Mouse (Mus musculus): ENCODE measurements around the gene Cnst. TPM values are rescaled to one million over a fixed set of nuclear protein-coding genes. Genes with fewer than 3 reads are reported as not detected.

Gene Cnst
- polyA plus RNA-seq, 2 experiments, result 9.5 to 10.2 TPM

- no peak for TF ChIP-seq CTCF (IDR thresholded peaks at IDR 0.05; ENCODE audit: low read depth)
- no peak for TF ChIP-seq EP300 (IDR thresholded peaks at IDR 0.05; ENCODE audit: low read depth)
- ATAC-seq (ENCODE audit: insufficient read depth) (no peak), DNase-seq (ENCODE audit: low read depth in 3 of 3, low spot score in 3 of 3) (no peak)
- Histone ChIP-seq H3K9me3 (ENCODE audit: control insufficient read depth, low read length) (no peaks in the 10 kb centered on the region), H3K27ac (no peak overlapping the region), H3K36me3 (replicated peaks; ENCODE audit: control insufficient read depth, insufficient read depth, low read depth) (no peaks in the 10 kb centered on the region), H3K4me2 (ENCODE audit: low read depth) (no peak overlapping the region), H3K4me3 (ENCODE audit: insufficient read depth in 1 of 2, low read depth in 2 of 2, low read length in 2 of 2) (no peak overlapping the region), H3K4me1 (replicated peaks; ENCODE audit: control insufficient read depth in 2 of 2, insufficient read depth in 2 of 2, low read length in 1 of 2) (peaks cover 5 to 6% of the 10 kb centered on the region in 2 experiments; a peak in 2 of 4 replicates), H3K27me3 (ENCODE audit: control insufficient read depth, insufficient read depth, low read length) (no peaks in the 10 kb centered on the region), H3K9ac (replicated peaks) (no peak overlapping the region)
- 71% methylated on average over 3 of the region's 3 CpGs for WGBS (ENCODE audit: insufficient replicate concordance)
Measured at GRCm38 (mm10) chr1:179519901-179520300, 26.3 kb upstream of the Cnst start.

GRCm38 (mm10) chr1:179539054-179539453 lies 7.1 kb upstream of the Cnst start:
- no peak for TF ChIP-seq CTCF (IDR thresholded peaks at IDR 0.05; ENCODE audit: low read depth)
- TF ChIP-seq EP300 (IDR thresholded peaks at IDR 0.05; ENCODE audit: low read depth), result no peak
- WGBS (ENCODE audit: insufficient replicate concordance), result 88% methylated on average over 3 of the region's 3 CpGs
- DNase-seq (ENCODE audit: low read depth in 3 of 3, low spot score in 3 of 3) (no peak), ATAC-seq (ENCODE audit: insufficient read depth) (no peak)
- H3K4me1 ChIP-seq (replicated peaks; ENCODE audit: control insufficient read depth in 2 of 2, insufficient read depth in 2 of 2, low read length in 1 of 2), result no peaks in the 10 kb centered on the region
- no peaks in the 10 kb centered on the region; the same call in 1 of the 2 replicates for H3K36me3 ChIP-seq (replicated peaks; ENCODE audit: control insufficient read depth, insufficient read depth, low read depth)
- H3K27me3 ChIP-seq (ENCODE audit: control insufficient read depth, insufficient read depth, low read length), result no peaks in the 10 kb centered on the region
- H3K4me3 ChIP-seq (ENCODE audit: insufficient read depth in 1 of 2, low read depth in 2 of 2, low read length in 2 of 2), result no peak overlapping the region
- no peaks in the 10 kb centered on the region for H3K9me3 ChIP-seq (ENCODE audit: control insufficient read depth, low read length)
- H3K4me2 ChIP-seq (ENCODE audit: low read depth), result no peak overlapping the region
- H3K27ac ChIP-seq, result no peak overlapping the region
- H3K9ac ChIP-seq (replicated peaks), result no peak overlapping the region

GRCm38 (mm10) chr1:179539887-179540286 lies 6.3 kb upstream of the Cnst start:
- no peak for ATAC-seq (ENCODE audit: insufficient read depth)
- no peaks in the 10 kb centered on the region; the same call in 1 of the 2 replicates for H3K36me3 ChIP-seq (replicated peaks; ENCODE audit: control insufficient read depth, insufficient read depth, low read depth)
- WGBS (ENCODE audit: insufficient replicate concordance), result 83% methylated on average over 3 of the region's 3 CpGs

GRCm38 (mm10) chr1:179541502-179541901 lies 4.7 kb upstream of the Cnst start:
- no peak overlapping the region for H3K4me3 ChIP-seq (ENCODE audit: insufficient read depth in 1 of 2, low read depth in 2 of 2, low read length in 2 of 2)
- no peaks in the 10 kb centered on the region for H3K9me3 ChIP-seq (ENCODE audit: control insufficient read depth, low read length)
- H3K9ac ChIP-seq (replicated peaks), result no peak overlapping the region
- H3K27ac ChIP-seq, result no peak overlapping the region
- no peak for DNase-seq (ENCODE audit: low read depth in 3 of 3, low spot score in 3 of 3)
- no peaks in the 10 kb centered on the region for H3K27me3 ChIP-seq (ENCODE audit: control insufficient read depth, insufficient read depth, low read length)
- H3K4me2 ChIP-seq (ENCODE audit: low read depth), result no peak overlapping the region
- H3K4me1 ChIP-seq (replicated peaks; ENCODE audit: control insufficient read depth in 2 of 2, insufficient read depth in 2 of 2, low read length in 1 of 2), result peaks cover 3 to 7% of the 10 kb centered on the region in 2 experiments; a peak in 3 of 4 replicates
- no peaks in the 10 kb centered on the region; the same call in 1 of the 2 replicates for H3K36me3 ChIP-seq (replicated peaks; ENCODE audit: control insufficient read depth, insufficient read depth, low read depth)
- 38% methylated on average over 3 of the region's 3 CpGs for WGBS (ENCODE audit: insufficient replicate concordance)
- no peak for ATAC-seq (ENCODE audit: insufficient read depth)
- no peak for TF ChIP-seq EP300 (IDR thresholded peaks at IDR 0.05; ENCODE audit: low read depth)
- peak; percentile 68 for TF ChIP-seq CTCF (IDR thresholded peaks at IDR 0.05; ENCODE audit: low read depth)

More at GRCm38 (mm10) chr1:179539887-179540286, 6.3 kb upstream of the Cnst start:
- TF ChIP-seq CTCF (IDR thresholded peaks at IDR 0.05; ENCODE audit: low read depth) (no peak), EP300 (IDR thresholded peaks at IDR 0.05; ENCODE audit: low read depth) (no peak)
- H3K27ac ChIP-seq, result no peak overlapping the region
- H3K4me3 ChIP-seq (ENCODE audit: insufficient read depth in 1 of 2, low read depth in 2 of 2, low read length in 2 of 2), result no peak overlapping the region
- no peaks in the 10 kb centered on the region for H3K27me3 ChIP-seq (ENCODE audit: control insufficient read depth, insufficient read depth, low read length)
- no peak overlapping the region for H3K9ac ChIP-seq (replicated peaks)
- H3K9me3 ChIP-seq (ENCODE audit: control insufficient read depth, low read length), result no peaks in the 10 kb centered on the region
- peaks cover 0 to 3% of the 10 kb centered on the region in 2 experiments; a peak in 1 of 4 replicates for H3K4me1 ChIP-seq (replicated peaks; ENCODE audit: control insufficient read depth in 2 of 2, insufficient read depth in 2 of 2, low read length in 1 of 2)
- H3K4me2 ChIP-seq (ENCODE audit: low read depth), result no peak overlapping the region
- no peak for DNase-seq (ENCODE audit: low read depth in 3 of 3, low spot score in 3 of 3)

- ATAC-seq (ENCODE audit: insufficient read depth) (peak; percentile 80), DNase-seq (ENCODE audit: low read depth in 3 of 3, low spot score in 3 of 3) (peak in 1 of 3 experiments; percentile 60)
- H3K4me2 ChIP-seq (ENCODE audit: low read depth), result peak overlapping the region; percentile 82
Measured at GRCm38 (mm10) chr1:179546551-179546917, 364 bp downstream of the Cnst start.

More at GRCm38 (mm10) chr1:179546551-179546917, 364 bp downstream of the Cnst start:
- peaks cover 25 to 28% of the 10 kb centered on the region in 2 experiments for H3K4me1 ChIP-seq (replicated peaks; ENCODE audit: control insufficient read depth in 2 of 2, insufficient read depth in 2 of 2, low read length in 1 of 2)
- peak overlapping the region; percentile 76 for H3K27ac ChIP-seq
- peak overlapping the region; percentile 82 for H3K9ac ChIP-seq (replicated peaks)
- no peaks in the 10 kb centered on the region for H3K9me3 ChIP-seq (ENCODE audit: control insufficient read depth, low read length)
- WGBS (ENCODE audit: insufficient replicate concordance), result under 1% methylated on average over 39 of the region's 44 CpGs
- TF ChIP-seq EP300 (IDR thresholded peaks at IDR 0.05; ENCODE audit: low read depth) (no peak; the same call in 1 of the 2 replicates), CTCF (IDR thresholded peaks at IDR 0.05; ENCODE audit: low read depth) (peak; percentile 29; the same call in 1 of the 2 replicates)
- no peaks in the 10 kb centered on the region; the same call in 1 of the 2 replicates for H3K36me3 ChIP-seq (replicated peaks; ENCODE audit: control insufficient read depth, insufficient read depth, low read depth)
- no peaks in the 10 kb centered on the region for H3K27me3 ChIP-seq (ENCODE audit: control insufficient read depth, insufficient read depth, low read length)
- peak overlapping the region; percentile 83 to 90 for H3K4me3 ChIP-seq (ENCODE audit: insufficient read depth in 1 of 2, low read depth in 2 of 2, low read length in 2 of 2)

Measured in liver, embryonic 14.5 days (tissue).